Mouse (Mus musculus) forebrain, embryonic 16.5 days (tissue): ENCODE measurements around the gene Gm9945. TPM values are rescaled to one million over a fixed set of nuclear protein-coding genes. Genes with fewer than 3 reads are reported as not detected.

Experiments
- ATAC-seq: fragments of 200-750 bp; cut with Nextera tagmentation; 2 replicates; pipeline ENCODE4 v1.8.0; 2017; ENCODE audit warnings: mild to moderate bottlenecking, moderate library complexity
- H3K27ac ChIP-seq: fragments of 300-500 bp; sonication (generic); 2 replicates; pipeline ENCODE4 v1.5.1; 2014; ENCODE audit warnings: low read length, control low read depth
- H3K27me3 ChIP-seq: fragments of 300-500 bp; sonication (generic); replicated peaks from 2 replicates; pipeline ENCODE4 v1.6.1; 2014; ENCODE audit warnings: low read length; ENCODE audit not compliant: control insufficient read depth, insufficient read depth
- H3K36me3 ChIP-seq: fragments of 300-500 bp; sonication (generic); 2 replicates; pipeline ENCODE4 v1.6.1; 2014; ENCODE audit not compliant: control insufficient read depth, insufficient read depth
- H3K4me1 ChIP-seq: fragments of 300-500 bp; sonication (generic); replicated peaks from 2 replicates; pipeline ENCODE4 v1.6.1; 2014; ENCODE audit warnings: low read length; ENCODE audit not compliant: control insufficient read depth, insufficient read depth
- H3K4me2 ChIP-seq: fragments of 300-500 bp; sonication (generic); 2 replicates; pipeline ENCODE4 v1.6.1; 2014; ENCODE audit warnings: mild to moderate bottlenecking, low read length, control low read depth
- H3K4me3 ChIP-seq: fragments of 300-500 bp; sonication (generic); replicated peaks from 2 replicates; pipeline ENCODE4 v1.5.1; 2014; ENCODE audit warnings: mild to moderate bottlenecking, low read length, control low read depth
- H3K9ac ChIP-seq: fragments of 300-500 bp; sonication (generic); replicated peaks from 2 replicates; pipeline ENCODE4 v1.6.1; 2014; ENCODE audit warnings: low read depth, low read length, control low read depth
- H3K9me3 ChIP-seq: fragments of 300-500 bp; sonication (generic); 2 replicates; pipeline ENCODE4 v1.6.1; 2016; ENCODE audit warnings: low read length; ENCODE audit not compliant: control insufficient read depth
- WGBS: fragments of 180-500 bp; shearing (Covaris S2); extraction: QIAGEN DNeasy Blood & Tissue Kit; methylation state at CpG from one replicate; pipeline ENCODE4 v1.1.7; 2014; 5-methylcytosine and 5-hydroxymethylcytosine counted together
- polyA plus RNA-seq: library from polyadenylated mRNA; unstranded; fragments of >200 nt; fragmentation: Nextera tagmentation; extraction: Ambion mirVana; gene quantifications from 2 replicates; pipeline ENCODE4 v1.2.1, GENCODE M21; 2015

The Gm9945 gene
- polyA plus RNA-seq, 1 experiment from 2014 or later: not detected

- H3K27me3 ChIP-seq: peaks cover 27% of the 10 kb centered on the region
- H3K36me3 ChIP-seq: no peaks in the 10 kb centered on the region
- no peak for ATAC-seq
- H3K9me3 ChIP-seq: no peaks in the 10 kb centered on the region
- peak overlapping the region; percentile 49 for H3K4me3 ChIP-seq
- H3K9ac ChIP-seq: peak overlapping the region; percentile 49
- WGBS: 4% methylated on average over 29 of the region's 29 CpGs
- H3K4me2 ChIP-seq: peak overlapping the region; percentile 78
- H3K4me1 ChIP-seq: peaks cover 8% of the 10 kb centered on the region
- H3K27ac ChIP-seq: no peak overlapping the region
Observed at GRCm38 (mm10) chr11:53457372-53457954, 22.5 kb upstream of the Gm9945 start.

DNA sequence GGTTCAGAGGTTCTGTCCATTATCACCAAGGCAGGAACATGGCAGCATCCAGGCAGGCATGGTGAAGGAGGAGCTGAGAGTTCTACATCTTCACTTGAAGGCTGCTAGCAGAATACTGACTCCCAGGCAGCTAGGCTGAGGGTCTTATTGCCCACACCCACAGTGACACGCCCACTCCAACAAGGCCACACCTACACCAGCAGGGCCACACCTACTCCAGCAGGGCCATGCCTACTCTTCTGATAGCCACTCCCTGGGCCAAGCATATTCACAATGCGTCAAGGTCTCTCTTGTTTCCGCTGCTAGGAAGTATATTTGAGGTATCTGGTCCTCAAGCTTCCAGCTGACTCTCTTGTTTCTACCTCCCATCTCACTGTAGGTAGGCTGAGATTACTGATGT is 21.0 kb upstream of the Gm9945 start:
- Histone ChIP-seq H3K36me3 (no peaks in the 10 kb centered on the region), H3K27me3 (peaks cover 42% of the 10 kb centered on the region), H3K9me3 (no peaks in the 10 kb centered on the region), H3K27ac (no peak overlapping the region), H3K4me3 (no peak overlapping the region), H3K4me1 (peaks cover 17% of the 10 kb centered on the region), H3K4me2 (no peak overlapping the region), H3K9ac (no peak overlapping the region)
- ATAC-seq: no peak
- 71% methylated on average over 3 of the region's 3 CpGs for WGBS

- H3K4me2 ChIP-seq: no peak overlapping the region
- peaks cover 18% of the 10 kb centered on the region for H3K4me1 ChIP-seq
- no peak overlapping the region for H3K4me3 ChIP-seq
- no peaks in the 10 kb centered on the region for H3K9me3 ChIP-seq
- no peak for ATAC-seq
- H3K27ac ChIP-seq: no peak overlapping the region
- H3K36me3 ChIP-seq: no peaks in the 10 kb centered on the region
- H3K27me3 ChIP-seq: peaks cover 54% of the 10 kb centered on the region
- H3K9ac ChIP-seq: no peak overlapping the region
- WGBS: 81% methylated on average over 3 of the region's 3 CpGs
Observed at GRCm38 (mm10) chr11:53460192-53460591, 19.8 kb upstream of the Gm9945 start.

DNA sequence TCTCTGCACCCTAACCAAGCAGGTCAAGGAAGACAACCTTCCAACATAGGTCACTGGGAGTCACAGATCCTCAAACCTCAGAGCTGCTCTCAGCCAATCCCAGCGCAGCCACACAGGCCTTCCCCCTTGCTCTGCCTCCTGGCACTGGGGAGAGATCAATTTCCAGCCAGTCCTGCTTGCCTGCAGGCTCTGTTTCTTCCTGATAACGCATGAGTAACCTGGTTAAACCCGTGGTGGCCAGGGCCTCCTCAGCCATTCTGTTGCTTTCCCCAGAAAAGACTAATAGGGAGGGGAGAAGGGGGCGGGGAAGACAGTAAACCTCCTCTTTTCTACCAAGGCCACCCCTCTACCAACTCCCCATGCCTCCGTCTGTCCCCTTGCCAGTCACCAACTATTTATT is 18.2 kb upstream of the Gm9945 start:
- WGBS: 16% methylated on average over 5 of the region's 5 CpGs
- no peaks in the 10 kb centered on the region for H3K9me3 ChIP-seq
- ATAC-seq: no peak
- peaks cover 25% of the 10 kb centered on the region for H3K4me1 ChIP-seq
- H3K4me2 ChIP-seq: no peak overlapping the region
- no peaks in the 10 kb centered on the region for H3K36me3 ChIP-seq
- no peak overlapping the region for H3K4me3 ChIP-seq
- H3K27me3 ChIP-seq: peaks cover 59% of the 10 kb centered on the region
- H3K9ac ChIP-seq: no peak overlapping the region
- no peak overlapping the region for H3K27ac ChIP-seq

- Histone ChIP-seq H3K36me3 (no peaks in the 10 kb centered on the region), H3K9me3 (no peaks in the 10 kb centered on the region), H3K4me2 (peak overlapping the region; percentile 75), H3K9ac (peak overlapping the region; percentile 46), H3K27me3 (peaks cover 50% of the 10 kb centered on the region), H3K27ac (no peak overlapping the region), H3K4me3 (peak overlapping the region; percentile 45), H3K4me1 (peaks cover 20% of the 10 kb centered on the region)
- WGBS: 5% methylated on average over 53 of the region's 55 CpGs
- no peak for ATAC-seq
Observed at GRCm38 (mm10) chr11:53463551-53464424, 16.2 kb upstream of the Gm9945 start.

- ATAC-seq: peak; percentile 61
- Histone ChIP-seq H3K4me1 (peaks cover 37% of the 10 kb centered on the region), H3K27ac (no peak overlapping the region), H3K36me3 (no peaks in the 10 kb centered on the region), H3K27me3 (peaks cover 48% of the 10 kb centered on the region), H3K9ac (peak overlapping the region; percentile 60), H3K4me3 (peak overlapping the region; percentile 42), H3K9me3 (no peaks in the 10 kb centered on the region), H3K4me2 (peak overlapping the region; percentile 62)
- WGBS: 8% methylated on average over 40 of the region's 40 CpGs
Observed at GRCm38 (mm10) chr11:53466231-53466971, 13.6 kb upstream of the Gm9945 start.

- Histone ChIP-seq H3K27me3 (peaks cover 19% of the 10 kb centered on the region), H3K9me3 (no peaks in the 10 kb centered on the region), H3K4me3 (no peak overlapping the region), H3K36me3 (no peaks in the 10 kb centered on the region), H3K4me2 (peak overlapping the region; percentile 52), H3K27ac (no peak overlapping the region), H3K9ac (no peak overlapping the region), H3K4me1 (peaks cover 32% of the 10 kb centered on the region)
- WGBS: 17% methylated on average over 16 of the region's 16 CpGs
- ATAC-seq: no peak; the same call in 1 of the 2 replicates
Observed at GRCm38 (mm10) chr11:53469294-53469967, 10.5 kb upstream of the Gm9945 start.

GRCm38 (mm10) chr11:53469968-53470695 is 9.8 kb upstream of the Gm9945 start, which contains the start of gene Gm9837:
Gene Gm9837, minus strand, starts transcription at chr11:53470479.
- Histone ChIP-seq H3K4me2 (peak within 1 kb of the TSS; percentile 52), H3K36me3 (no peaks in the 10 kb centered on the region), H3K27me3 (peaks cover 12% of the 10 kb centered on the region), H3K9ac (peak within 1 kb of the TSS; percentile 4; the same call in 1 of the 2 replicates), H3K4me1 (peaks cover 38% of the 10 kb centered on the region), H3K4me3 (peak within 1 kb of the TSS; percentile 26), H3K9me3 (no peaks in the 10 kb centered on the region), H3K27ac (peak within 1 kb of the TSS; percentile 41; the same call in 1 of the 2 replicates)
- ATAC-seq: peak; percentile 89
- under 1% methylated on average over 29 of the region's 29 CpGs for WGBS
